Mouse (Mus musculus) ES-Bruce4 (cell line): ENCODE results near the gene Dnttip1. TPM values are rescaled to one million over a fixed set of nuclear protein-coding genes. Genes with fewer than 3 reads are reported as not detected.

Source experiments
- H3K27ac ChIP-seq: 2 replicates; pipeline ENCODE4 v1.5.1; 2012; ENCODE audit warnings: low read length, inconsistent platforms; ENCODE audit not compliant: insufficient read depth
- H3K27me3 ChIP-seq: 2 replicates; pipeline ENCODE4 v1.6.1; 2012; ENCODE audit warnings: mild to moderate bottlenecking, low read length, inconsistent platforms; ENCODE audit not compliant: control insufficient read depth, poor library complexity, insufficient read depth, severe bottlenecking
- H3K36me3 ChIP-seq: 2 replicates; pipeline ENCODE4 v1.6.1; 2012; ENCODE audit warnings: inconsistent platforms, mild to moderate bottlenecking, low read length, moderate library complexity; ENCODE audit not compliant: control insufficient read depth, poor library complexity, insufficient read depth, severe bottlenecking
- H3K4me1 ChIP-seq: one replicate; pipeline ENCODE4 v1.8.1; 2011; ENCODE audit warnings: low read length; ENCODE audit not compliant: control insufficient read depth, insufficient read depth
- H3K4me3 ChIP-seq: 2 replicates; pipeline ENCODE4 v1.5.1; 2011; ENCODE audit warnings: low read depth, mild to moderate bottlenecking, low read length
- H3K9ac ChIP-seq: 2 replicates; pipeline ENCODE4 v1.6.1; 2012; ENCODE audit warnings: low read depth, mild to moderate bottlenecking, inconsistent platforms; ENCODE audit not compliant: poor library complexity, severe bottlenecking
- H3K9me3 ChIP-seq: replicated peaks from 2 replicates; pipeline ENCODE4 v1.6.1; 2012; ENCODE audit warnings: mild to moderate bottlenecking, low read length, inconsistent platforms; ENCODE audit not compliant: control insufficient read depth, poor library complexity, insufficient read depth, severe bottlenecking
- CTCF ChIP-seq: IDR thresholded peaks from one replicate; pipeline ENCODE4 v1.8.1; 2011; ENCODE audit warnings: low read depth, low read length
- EP300 ChIP-seq: IDR thresholded peaks from 2 replicates; pipeline ENCODE4 v1.6.1; 2011; ENCODE audit warnings: low read depth, low read length; ENCODE audit not compliant: insufficient read depth
- POLR2A ChIP-seq: IDR thresholded peaks from one replicate; pipeline ENCODE4 v1.8.1; 2011; ENCODE audit warnings: low read length; ENCODE audit not compliant: insufficient read depth
- polyA plus RNA-seq: library from polyadenylated mRNA; stranded (reverse); fragments of >200 nt; gene quantifications from 2 replicates; pipeline ENCODE4 v1.2.4, GENCODE M21; 2011; ENCODE audit warnings: low read depth; ENCODE audit not compliant: missing spikeins, insufficient read depth, insufficient read length

Dnttip1 gene
- 26.7 and 30.4 TPM in 2 replicates for polyA plus RNA-seq

DNA sequence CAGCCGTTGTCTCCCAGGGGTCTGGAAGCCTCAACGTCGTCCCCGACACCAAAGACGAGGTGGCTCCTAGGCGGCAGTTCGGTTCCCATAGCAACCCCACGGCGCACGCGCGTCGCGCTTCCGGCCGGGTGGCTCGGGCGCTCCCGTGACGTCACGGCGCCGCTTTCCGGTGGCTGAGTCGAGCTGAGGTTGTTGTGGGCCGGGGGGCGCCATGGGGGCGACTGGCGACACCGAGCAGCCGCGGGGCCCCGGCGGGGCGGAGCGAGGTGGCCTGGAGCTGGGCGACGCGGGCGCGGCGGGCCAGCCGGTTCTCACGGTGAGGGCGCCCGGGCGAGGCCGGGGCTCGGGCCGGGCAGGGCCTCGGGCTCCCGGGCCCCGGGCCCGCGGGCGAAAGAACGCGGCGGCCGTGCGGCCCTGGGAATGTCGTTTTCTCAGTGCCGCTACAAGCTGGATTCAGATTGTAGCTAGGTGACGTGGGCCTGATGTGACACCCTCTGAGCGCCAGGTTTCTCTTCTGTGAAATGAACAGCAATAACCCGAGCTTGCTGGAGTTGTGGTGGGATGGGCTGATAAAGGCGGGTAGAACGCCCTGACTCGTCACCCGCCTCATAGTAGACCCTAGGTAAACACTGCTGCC lies at the start of gene Dnttip1, which contains the start of gene Wfdc3:
Gene Dnttip1, plus strand, starts transcription at position 141 of the 637 bp plus-strand sequence.
Gene Wfdc3, minus strand, starts transcription at position 89 of the 637 bp plus-strand sequence.
- Histone ChIP-seq H3K4me3 (peak within 1 kb of the TSS; percentile 98), H3K9me3 (no peaks in the 10 kb centered on the region), H3K9ac (peak within 1 kb of the TSS; percentile 90), H3K27me3 (no peaks in the 10 kb centered on the region), H3K27ac (no peak within 1 kb of the TSS), H3K4me1 (no peaks in the 10 kb centered on the region), H3K36me3 (peaks cover 14% of the 10 kb centered on the region)
- TF ChIP-seq EP300 (no peak), CTCF (no peak), POLR2A (no peak)

DNA sequence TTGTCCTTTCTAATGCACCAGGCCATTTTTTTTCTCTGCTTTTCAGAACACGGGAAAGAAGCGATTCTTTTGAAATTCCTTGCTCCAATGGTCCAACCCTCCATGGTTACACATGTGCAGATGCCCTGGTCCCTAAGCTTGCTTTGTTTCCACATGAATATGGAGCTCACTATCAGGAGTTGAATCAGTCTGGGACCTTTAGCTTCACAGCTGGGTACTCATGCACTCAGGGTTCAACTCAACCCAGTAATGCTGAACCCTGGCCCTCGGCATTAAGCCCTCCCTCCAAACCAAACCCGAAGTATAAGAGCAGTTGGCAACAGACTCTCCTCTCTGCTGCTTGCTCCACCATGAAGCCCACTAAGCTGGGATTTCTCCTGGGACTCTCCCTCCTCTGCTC lies 47.6 kb upstream of the Dnttip1 start, which contains the start of gene Spint4:
Gene Spint4, plus strand, starts transcription at position 301 of the 400 bp plus-strand sequence.
- Histone ChIP-seq H3K36me3 (no peaks in the 10 kb centered on the region), H3K27me3 (no peaks in the 10 kb centered on the region; the same call in 1 of the 2 replicates), H3K9me3 (no peaks in the 10 kb centered on the region), H3K27ac (no peak within 1 kb of the TSS), H3K4me1 (no peaks in the 10 kb centered on the region), H3K9ac (no peak within 1 kb of the TSS), H3K4me3 (no peak within 1 kb of the TSS)
- TF ChIP-seq EP300 (no peak), POLR2A (no peak), CTCF (no peak)

GRCm38 (mm10) chr2:164700959-164701358 lies 44.8 kb upstream of the Dnttip1 start:
- H3K36me3 ChIP-seq, result no peaks in the 10 kb centered on the region
- H3K27me3 ChIP-seq, result no peaks in the 10 kb centered on the region; the same call in 1 of the 2 replicates
- no peak overlapping the region for H3K4me3 ChIP-seq
- no peak overlapping the region for H3K27ac ChIP-seq
- H3K9me3 ChIP-seq, result peaks cover 4% of the 10 kb centered on the region
- no peaks in the 10 kb centered on the region for H3K4me1 ChIP-seq
- no peak for TF ChIP-seq POLR2A
- no peak for TF ChIP-seq CTCF
- no peak for TF ChIP-seq EP300
- no peak overlapping the region for H3K9ac ChIP-seq

DNA sequence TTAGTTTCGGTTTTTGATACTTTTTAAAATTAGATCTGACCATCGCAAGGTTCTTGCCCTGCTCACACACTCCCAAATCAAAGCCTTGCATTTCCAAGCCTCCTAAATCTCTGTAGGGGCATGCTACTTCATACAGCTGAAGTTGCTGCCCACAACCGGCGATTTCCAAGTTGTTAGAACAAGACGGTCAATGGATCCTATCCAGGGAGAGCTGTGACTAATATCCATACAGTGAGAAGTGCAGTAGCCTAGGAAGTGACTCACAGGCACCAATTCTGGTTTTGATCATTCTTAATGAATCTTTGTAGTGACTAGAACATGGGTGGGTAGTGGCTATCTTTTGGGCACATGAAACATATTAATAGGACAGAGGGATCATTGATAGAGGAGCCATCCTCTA lies 44.0 kb upstream of the Dnttip1 start:
- Histone ChIP-seq H3K9me3 (peaks cover 4% of the 10 kb centered on the region), H3K4me3 (no peak overlapping the region), H3K27ac (no peak overlapping the region), H3K36me3 (no peaks in the 10 kb centered on the region), H3K4me1 (no peaks in the 10 kb centered on the region), H3K27me3 (no peaks in the 10 kb centered on the region), H3K9ac (no peak overlapping the region)
- TF ChIP-seq EP300 (no peak), POLR2A (no peak), CTCF (no peak)

DNA sequence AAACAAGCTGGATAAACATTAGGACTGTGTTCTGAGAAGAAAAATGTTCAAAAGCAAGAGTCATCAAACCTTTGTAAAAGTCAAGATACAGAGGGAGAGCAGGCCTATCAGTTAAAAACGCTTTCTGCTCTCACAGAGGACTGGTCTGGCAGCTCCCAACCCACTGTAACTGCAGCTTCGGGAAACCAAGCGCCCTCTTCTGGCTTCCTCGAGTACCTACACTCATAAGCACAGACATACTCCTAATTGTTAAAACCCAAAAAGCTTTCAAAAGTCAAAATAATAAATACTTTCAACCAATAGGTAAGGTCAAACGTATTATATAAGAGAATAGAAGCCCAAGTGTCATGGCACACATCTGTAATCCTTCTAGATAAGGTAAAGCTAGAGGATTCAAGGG lies 41.5 kb upstream of the Dnttip1 start:
- Histone ChIP-seq H3K9me3 (peaks cover 4% of the 10 kb centered on the region), H3K27ac (no peak overlapping the region), H3K4me1 (no peaks in the 10 kb centered on the region), H3K27me3 (no peaks in the 10 kb centered on the region), H3K36me3 (no peaks in the 10 kb centered on the region), H3K9ac (no peak overlapping the region), H3K4me3 (no peak overlapping the region)
- TF ChIP-seq EP300, result no peak
- TF ChIP-seq POLR2A, result no peak
- TF ChIP-seq CTCF, result no peak

GRCm38 (mm10) chr2:164705328-164705727 lies 40.5 kb upstream of the Dnttip1 start:
- Histone ChIP-seq H3K27ac (peak overlapping the region; percentile 70; the same call in 1 of the 2 replicates), H3K36me3 (no peaks in the 10 kb centered on the region), H3K9ac (no peak overlapping the region), H3K9me3 (peaks cover 4% of the 10 kb centered on the region), H3K4me1 (no peaks in the 10 kb centered on the region), H3K4me3 (no peak overlapping the region), H3K27me3 (no peaks in the 10 kb centered on the region)
- TF ChIP-seq POLR2A (no peak), EP300 (no peak), CTCF (no peak)
